Mouse (Mus musculus): Measurements from ENCODE around the gene Hsd17b13. TPM values are rescaled to one million over a fixed set of nuclear protein-coding genes. Genes with fewer than 3 reads are reported as not detected.

Gene Hsd17b13
- polyA plus RNA-seq, 1 experiment from 2014 or later: 36.9 TPM

GRCm38 (mm10) chr5:103919497-103919896 is 57.7 kb downstream of the Hsd17b13 start:
- Histone ChIP-seq H3K9me3 (ENCODE audit: control insufficient read depth, low read length) (no peaks in the 10 kb centered on the region), H3K4me2 (ENCODE audit: low read depth, low read length) (no peak overlapping the region), H3K27me3 (replicated peaks; ENCODE audit: control insufficient read depth, insufficient read depth, low read length) (no peaks in the 10 kb centered on the region), H3K4me3 (ENCODE audit: low read length) (no peak overlapping the region), H3K36me3 (ENCODE audit: control insufficient read depth, insufficient read depth, low read length) (no peaks in the 10 kb centered on the region), H3K4me1 (ENCODE audit: control insufficient read depth, insufficient read depth, low read length) (no peaks in the 10 kb centered on the region), H3K27ac (ENCODE audit: low read length) (no peak overlapping the region), H3K9ac (ENCODE audit: low read depth, low read length) (no peak overlapping the region)
- WGBS: 67% methylated on average over 4 of the region's 4 CpGs
- 0 out of 2 replicates have a peak, but pooled peaks have one; percentile 22 for ATAC-seq

- Histone ChIP-seq H3K36me3 (ENCODE audit: control insufficient read depth, insufficient read depth, low read length) (no peaks in the 10 kb centered on the region), H3K9me3 (ENCODE audit: control insufficient read depth, low read length) (no peaks in the 10 kb centered on the region), H3K4me1 (ENCODE audit: control insufficient read depth, insufficient read depth, low read length) (no peaks in the 10 kb centered on the region), H3K27me3 (replicated peaks; ENCODE audit: control insufficient read depth, insufficient read depth, low read length) (no peaks in the 10 kb centered on the region), H3K4me2 (ENCODE audit: low read depth, low read length) (no peak overlapping the region), H3K27ac (ENCODE audit: low read length) (no peak overlapping the region), H3K4me3 (ENCODE audit: low read length) (no peak overlapping the region), H3K9ac (ENCODE audit: low read depth, low read length) (no peak overlapping the region)
- 76% methylated on average over 3 of the region's 3 CpGs for WGBS
- ATAC-seq: no peak
Observed at GRCm38 (mm10) chr5:103918233-103918632, 59.0 kb downstream of the Hsd17b13 start.

- 56% methylated on average over 8 of the region's 8 CpGs for WGBS
- H3K27me3 ChIP-seq (replicated peaks; ENCODE audit: control insufficient read depth, insufficient read depth, low read length): no peaks in the 10 kb centered on the region
- ATAC-seq: no peak
Observed at GRCm38 (mm10) chr5:103917357-103917895, 59.8 kb downstream of the Hsd17b13 start.

GRCm38 (mm10) chr5:103916595-103917356 is 60.4 kb downstream of the Hsd17b13 start:
- Histone ChIP-seq H3K4me3 (ENCODE audit: low read length) (no peak overlapping the region), H3K9me3 (ENCODE audit: control insufficient read depth, low read length) (no peaks in the 10 kb centered on the region), H3K27ac (ENCODE audit: low read length) (peak overlapping the region; percentile 55; the same call in 1 of the 2 replicates), H3K4me2 (ENCODE audit: low read depth, low read length) (no peak overlapping the region), H3K9ac (ENCODE audit: low read depth, low read length) (no peak overlapping the region), H3K4me1 (ENCODE audit: control insufficient read depth, insufficient read depth, low read length) (no peaks in the 10 kb centered on the region), H3K27me3 (replicated peaks; ENCODE audit: control insufficient read depth, insufficient read depth, low read length) (no peaks in the 10 kb centered on the region), H3K36me3 (ENCODE audit: control insufficient read depth, insufficient read depth, low read length) (no peaks in the 10 kb centered on the region)
- WGBS: 58% methylated on average over 12 of the region's 12 CpGs
- peak; percentile 58 for ATAC-seq

More at GRCm38 (mm10) chr5:103917357-103917895, 59.8 kb downstream of the Hsd17b13 start:
- Histone ChIP-seq H3K36me3 (ENCODE audit: control insufficient read depth, insufficient read depth, low read length) (no peaks in the 10 kb centered on the region), H3K4me3 (ENCODE audit: low read length) (no peak overlapping the region), H3K27ac (ENCODE audit: low read length) (peak overlapping the region; percentile 55; the same call in 1 of the 2 replicates), H3K4me1 (ENCODE audit: control insufficient read depth, insufficient read depth, low read length) (no peaks in the 10 kb centered on the region), H3K9me3 (ENCODE audit: control insufficient read depth, low read length) (no peaks in the 10 kb centered on the region), H3K4me2 (ENCODE audit: low read depth, low read length) (no peak overlapping the region), H3K9ac (ENCODE audit: low read depth, low read length) (no peak overlapping the region)

- H3K4me2 ChIP-seq (ENCODE audit: low read depth, low read length): no peak overlapping the region
- no peaks in the 10 kb centered on the region for H3K27me3 ChIP-seq (replicated peaks; ENCODE audit: control insufficient read depth, insufficient read depth, low read length)
- H3K36me3 ChIP-seq (ENCODE audit: control insufficient read depth, insufficient read depth, low read length): no peaks in the 10 kb centered on the region
- 65% methylated on average over 11 of the region's 11 CpGs for WGBS
- H3K4me1 ChIP-seq (ENCODE audit: control insufficient read depth, insufficient read depth, low read length): peaks cover 5% of the 10 kb centered on the region; the same call in 1 of the 2 replicates
- no peak overlapping the region for H3K9ac ChIP-seq (ENCODE audit: low read depth, low read length)
- no peak overlapping the region for H3K4me3 ChIP-seq (ENCODE audit: low read length)
- ATAC-seq: no peak
- no peak overlapping the region for H3K27ac ChIP-seq (ENCODE audit: low read length)
- no peaks in the 10 kb centered on the region for H3K9me3 ChIP-seq (ENCODE audit: control insufficient read depth, low read length)
Observed at GRCm38 (mm10) chr5:103914335-103915226, 62.6 kb downstream of the Hsd17b13 start.

GRCm38 (mm10) chr5:103913150-103913549 is 64.1 kb downstream of the Hsd17b13 start:
- Histone ChIP-seq H3K9ac (ENCODE audit: low read depth, low read length) (no peak overlapping the region), H3K4me3 (ENCODE audit: low read length) (no peak overlapping the region), H3K27ac (ENCODE audit: low read length) (no peak overlapping the region), H3K36me3 (ENCODE audit: control insufficient read depth, insufficient read depth, low read length) (no peaks in the 10 kb centered on the region), H3K4me2 (ENCODE audit: low read depth, low read length) (no peak overlapping the region), H3K9me3 (ENCODE audit: control insufficient read depth, low read length) (no peaks in the 10 kb centered on the region), H3K4me1 (ENCODE audit: control insufficient read depth, insufficient read depth, low read length) (peaks cover 5% of the 10 kb centered on the region; the same call in 1 of the 2 replicates), H3K27me3 (replicated peaks; ENCODE audit: control insufficient read depth, insufficient read depth, low read length) (no peaks in the 10 kb centered on the region)
- ATAC-seq: no peak
- 61% methylated on average over 4 of the region's 4 CpGs for WGBS

- H3K4me3 ChIP-seq (ENCODE audit: low read length): peak overlapping the region; percentile 85; the same call in 1 of the 2 replicates
- H3K4me1 ChIP-seq (ENCODE audit: control insufficient read depth, insufficient read depth, low read length): peaks cover 5% of the 10 kb centered on the region; the same call in 1 of the 2 replicates
- peak; percentile 12; the same call in 1 of the 2 replicates for ATAC-seq
- H3K27ac ChIP-seq (ENCODE audit: low read length): no peak overlapping the region
- WGBS: 84% methylated on average over 5 of the region's 5 CpGs
- H3K27me3 ChIP-seq (replicated peaks; ENCODE audit: control insufficient read depth, insufficient read depth, low read length): no peaks in the 10 kb centered on the region
- peak overlapping the region; percentile 49; the same call in 1 of the 2 replicates for H3K4me2 ChIP-seq (ENCODE audit: low read depth, low read length)
- H3K36me3 ChIP-seq (ENCODE audit: control insufficient read depth, insufficient read depth, low read length): no peaks in the 10 kb centered on the region
- H3K9me3 ChIP-seq (ENCODE audit: control insufficient read depth, low read length): no peaks in the 10 kb centered on the region
- no peak overlapping the region for H3K9ac ChIP-seq (ENCODE audit: low read depth, low read length)
Observed at GRCm38 (mm10) chr5:103911555-103911954, 65.7 kb downstream of the Hsd17b13 start.

- WGBS: under 1% methylated on average over 79 of the region's 86 CpGs
- peak within 1 kb of the TSS; percentile 85 for H3K4me3 ChIP-seq (ENCODE audit: low read length)
- no peaks in the 10 kb centered on the region for H3K9me3 ChIP-seq (ENCODE audit: control insufficient read depth, low read length)
- H3K36me3 ChIP-seq (ENCODE audit: control insufficient read depth, insufficient read depth, low read length): no peaks in the 10 kb centered on the region
- peak within 1 kb of the TSS; percentile 89 for H3K9ac ChIP-seq (ENCODE audit: low read depth, low read length)
- H3K27me3 ChIP-seq (replicated peaks; ENCODE audit: control insufficient read depth, insufficient read depth, low read length): no peaks in the 10 kb centered on the region
- peak within 1 kb of the TSS; percentile 95 for H3K4me2 ChIP-seq (ENCODE audit: low read depth, low read length)
- peaks cover 5% of the 10 kb centered on the region; the same call in 1 of the 2 replicates for H3K4me1 ChIP-seq (ENCODE audit: control insufficient read depth, insufficient read depth, low read length)
- no peak within 1 kb of the TSS for H3K27ac ChIP-seq (ENCODE audit: low read length)
- peak; percentile 99 for ATAC-seq
Observed at GRCm38 (mm10) chr5:103910748-103911409, 66.3 kb downstream of the Hsd17b13 start, which contains the start of gene Klhl8. Klhl8 (minus strand) TSS chr5:103911259.
